Mouse (Mus musculus): ENCODE data around the gene Awat2. TPM values are rescaled to one million over a fixed set of nuclear protein-coding genes. Genes with fewer than 3 reads are reported as not detected.
A peak's percentile ranks its signal among the peaks of the same experiment; 100 is the strongest.
"Not testable (repeated sequence)": the region's sequence is repeated elsewhere in the genome, so short reads cannot be mapped to it uniquely, and the experiment has no call there.

Gene Awat2
- total RNA-seq (2012; rRNA removed) (0.65 and 0.78 TPM in 2 replicates), polyA plus RNA-seq (2012; ENCODE audit: insufficient read depth in 1 of 2, insufficient read length in 2 of 2, low read depth in 1 of 2, low replicate concordance in 2 of 2, missing spikeins in 1 of 2) (under 1 TPM in 1 of 2 experiments, not detected in 1; 0.95 TPM)

- H3K4me1 ChIP-seq (ENCODE audit: control insufficient read depth in 1 of 2, insufficient read depth in 2 of 2, low read length in 2 of 2); H3K36me3 ChIP-seq (ENCODE audit: control insufficient read depth in 1 of 2, insufficient read depth in 2 of 2, low read length in 2 of 2); H3K9ac ChIP-seq (ENCODE audit: control insufficient read depth, low read depth, low read length, poor library complexity, severe bottlenecking); H3K4me3 ChIP-seq (ENCODE audit: control insufficient read depth in 1 of 2, insufficient read depth in 1 of 2, low read depth in 2 of 2, low read length in 2 of 2); H3K27me3 ChIP-seq (ENCODE audit: control insufficient read depth in 1 of 2, insufficient read depth in 2 of 2, low read length in 2 of 2); H3K79me2 ChIP-seq (ENCODE audit: control insufficient read depth, insufficient read depth, low read length, poor library complexity); DNase-seq (ENCODE audit: low read depth, low spot score); H3K9me3 ChIP-seq (replicated peaks; ENCODE audit: insufficient read depth, low read length); H3K27ac ChIP-seq (ENCODE audit: control insufficient read depth, low read depth, low read length): not testable (repeated sequence)
Observed at GRCm38 (mm10) chrX:100442617-100443016, at the start of gene Awat2. TSS of gene Awat2 (minus strand) at chrX:100442717.

- peak overlapping the region; percentile 29; the same call in 1 of the 2 replicates for H3K9ac ChIP-seq (ENCODE audit: control insufficient read depth, low read depth, low read length, poor library complexity, severe bottlenecking)
- H3K27ac ChIP-seq (ENCODE audit: control insufficient read depth, low read depth, low read length), result no peak overlapping the region
- peaks cover 0 to 5% of the 10 kb centered on the region in 2 experiments; a peak in 2 of 4 replicates for H3K36me3 ChIP-seq (ENCODE audit: control insufficient read depth in 1 of 2, insufficient read depth in 2 of 2, low read length in 2 of 2)
- H3K79me2 ChIP-seq (ENCODE audit: control insufficient read depth, insufficient read depth, low read length, poor library complexity), result no peaks in the 10 kb centered on the region
- H3K4me1 ChIP-seq (ENCODE audit: control insufficient read depth in 1 of 2, insufficient read depth in 2 of 2, low read length in 2 of 2), result peaks cover 6 to 12% of the 10 kb centered on the region in 2 experiments; a peak in 3 of 4 replicates
- no peak for TF ChIP-seq ELF1 (IDR thresholded peaks at IDR 0.05; ENCODE audit: low read depth, low read length)
- no peak for TF ChIP-seq JUND (IDR thresholded peaks at IDR 0.05; ENCODE audit: low read depth, low read length)
- TF ChIP-seq SMC3 (IDR thresholded peaks at IDR 0.05; ENCODE audit: low read depth, low read length), result peak; percentile 88
- no peak for TF ChIP-seq TAL1 (IDR thresholded peaks at IDR 0.05; ENCODE audit: low read length)
- TF ChIP-seq CTCF (IDR thresholded peaks at IDR 0.05 in 2 of 3, conservative IDR thresholded peaks at IDR 0.05 in 1 of 3; ENCODE audit: control insufficient read depth in 1 of 3, insufficient read depth in 1 of 3, low read depth in 2 of 3, low read length in 3 of 3, poor library complexity in 1 of 3, severe bottlenecking in 1 of 3), result peak; percentile 38 to 77 (median 71)
- TF ChIP-seq CHD1 (IDR thresholded peaks at IDR 0.05; ENCODE audit: low read depth, low read length), result no peak
- peak; percentile 74 for TF ChIP-seq ZC3H11A (IDR thresholded peaks at IDR 0.05; ENCODE audit: low read depth, low read length)
- no peak for TF ChIP-seq MYC (IDR thresholded peaks at IDR 0.05; ENCODE audit: low read depth, low read length)
- TF ChIP-seq RAD21 (IDR thresholded peaks at IDR 0.05; ENCODE audit: low read depth, low read length), result peak; percentile 79
- no peak for TF ChIP-seq ZKSCAN1 (IDR thresholded peaks at IDR 0.05; ENCODE audit: low read depth, low read length)
- no peaks in the 10 kb centered on the region for H3K27me3 ChIP-seq (ENCODE audit: control insufficient read depth in 1 of 2, insufficient read depth in 2 of 2, low read length in 2 of 2)
- H3K9me3 ChIP-seq (replicated peaks; ENCODE audit: insufficient read depth, low read length), result no peaks in the 10 kb centered on the region
- peak; percentile 80 for DNase-seq (ENCODE audit: low read depth, low spot score)
- H3K4me3 ChIP-seq (ENCODE audit: control insufficient read depth in 1 of 2, insufficient read depth in 1 of 2, low read depth in 2 of 2, low read length in 2 of 2), result peak overlapping the region; percentile 35 to 58; a peak in 3 of 4 replicates
Observed at GRCm38 (mm10) chrX:100480317-100480716, 37.8 kb upstream of the Awat2 start.

- H3K9me3 ChIP-seq (replicated peaks; ENCODE audit: insufficient read depth, low read length), result no peaks in the 10 kb centered on the region
- H3K4me1 ChIP-seq (ENCODE audit: control insufficient read depth in 1 of 2, insufficient read depth in 2 of 2, low read length in 2 of 2), result peaks cover 6 to 13% of the 10 kb centered on the region in 2 experiments; a peak in 3 of 4 replicates
- no peaks in the 10 kb centered on the region for H3K79me2 ChIP-seq (ENCODE audit: control insufficient read depth, insufficient read depth, low read length, poor library complexity)
- TF ChIP-seq TAL1 (IDR thresholded peaks at IDR 0.05; ENCODE audit: low read length) (peak; percentile 13; the same call in 1 of the 2 replicates), GATA1 (IDR thresholded peaks at IDR 0.05; ENCODE audit: low read depth, low read length) (0 out of 2 replicates have a peak, but pooled peaks have one; percentile 43), HCFC1 (IDR thresholded peaks at IDR 0.05; ENCODE audit: low read depth, low read length) (no peak), TCF12 (IDR thresholded peaks at IDR 0.05; ENCODE audit: low read depth, low read length) (peak; percentile 41; the same call in 1 of the 2 replicates), MAFK (IDR thresholded peaks at IDR 0.05; ENCODE audit: borderline replicate concordance, low read depth, low read length) (no peak), RCOR1 (IDR thresholded peaks at IDR 0.05; ENCODE audit: low read depth, low read length) (no peak), POLR2A (IDR thresholded peaks at IDR 0.05; ENCODE audit: control insufficient read depth in 1 of 2, insufficient read depth in 1 of 2, low read depth in 1 of 2, low read length in 2 of 2, poor library complexity in 1 of 2) (no peak), EP300 (IDR thresholded peaks at IDR 0.05; ENCODE audit: low read depth in 1 of 2, low read length in 2 of 2) (peak; percentile 4 to 25; a peak in 1 of 4 replicates)
- peak; percentile 37 for DNase-seq (ENCODE audit: low read depth, low spot score)
- no peak overlapping the region for H3K27ac ChIP-seq (ENCODE audit: control insufficient read depth, low read depth, low read length)
- H3K27me3 ChIP-seq (ENCODE audit: control insufficient read depth in 1 of 2, insufficient read depth in 2 of 2, low read length in 2 of 2), result no peaks in the 10 kb centered on the region
- H3K4me3 ChIP-seq (ENCODE audit: control insufficient read depth in 1 of 2, insufficient read depth in 1 of 2, low read depth in 2 of 2, low read length in 2 of 2), result no peak overlapping the region
- H3K36me3 ChIP-seq (ENCODE audit: control insufficient read depth in 1 of 2, insufficient read depth in 2 of 2, low read length in 2 of 2), result peaks cover 0 to 5% of the 10 kb centered on the region in 2 experiments; a peak in 2 of 4 replicates
- H3K9ac ChIP-seq (ENCODE audit: control insufficient read depth, low read depth, low read length, poor library complexity, severe bottlenecking), result no peak overlapping the region
Observed at GRCm38 (mm10) chrX:100475569-100476223, 33.2 kb upstream of the Awat2 start.
